Mouse (Mus musculus) liver, adult 2 months (tissue): ENCODE results near the gene Gm15319.
"Not testable (repeated sequence)": the region's sequence is repeated elsewhere in the genome, so short reads cannot be mapped to it uniquely, and the experiment has no call there.

Experiments used
- CTCF ChIP-seq: fragments of 200-500 bp; IDR thresholded peaks from 2 replicates; pipeline ENCODE4 v1.5.1; 2011; ENCODE audit warnings: low read depth, low read length, control low read depth
- POLR2A ChIP-seq: fragments of 200-500 bp; IDR thresholded peaks from 2 replicates; pipeline ENCODE4 v1.6.1; 2011; ENCODE audit warnings: low read length, control low read depth; ENCODE audit not compliant: insufficient read depth; ENCODE audit errors: extremely low read depth

GRCm38 (mm10) chr8:20389363-20389739 lies 26.3 kb upstream of the Gm15319 start:
- not testable (repeated sequence) for TF ChIP-seq CTCF, POLR2A
